Mouse (Mus musculus): ENCODE results near the gene Abcc2.
A peak's percentile ranks its signal among the peaks of the same experiment; 100 is the strongest.

The Abcc2 gene

GRCm38 (mm10) chr19:43780391-43780790, 1.6 kb upstream of the Abcc2 start:
- no peak for DNase-seq

GRCm38 (mm10) chr19:43784761-43785160, 2.8 kb downstream of the Abcc2 start:
- no peak for DNase-seq

- peak in 1 of 2 experiments; percentile 61 for DNase-seq
Observed at GRCm38 (mm10) chr19:43786249-43787026, 4.4 kb downstream of the Abcc2 start.

GRCm38 (mm10) chr19:43789817-43790216, 7.8 kb downstream of the Abcc2 start:
- DNase-seq = no peak

GRCm38 (mm10) chr19:43792537-43792936, 10.5 kb downstream of the Abcc2 start:
- DNase-seq = no peak

GRCm38 (mm10) chr19:43793951-43794350, 12.0 kb downstream of the Abcc2 start:
- no peak for DNase-seq

- no peak for DNase-seq
Observed at GRCm38 (mm10) chr19:43795511-43795910, 13.5 kb downstream of the Abcc2 start.

- DNase-seq = peak; percentile 28 to 44
Observed at GRCm38 (mm10) chr19:43797216-43797615, 15.2 kb downstream of the Abcc2 start.

GRCm38 (mm10) chr19:43801427-43802051, 19.5 kb downstream of the Abcc2 start:
- DNase-seq = no peak

GRCm38 (mm10) chr19:43803866-43804265, 21.9 kb downstream of the Abcc2 start:
- DNase-seq = no peak

- no peak for DNase-seq
Observed at GRCm38 (mm10) chr19:43809331-43809730, 27.3 kb downstream of the Abcc2 start.

GRCm38 (mm10) chr19:43811419-43811818, 29.4 kb downstream of the Abcc2 start:
- DNase-seq = no peak

GRCm38 (mm10) chr19:43813315-43813714, 31.3 kb downstream of the Abcc2 start:
- DNase-seq = peak; percentile 31 to 50

- no peak for DNase-seq
Observed at GRCm38 (mm10) chr19:43815661-43816414, 33.8 kb downstream of the Abcc2 start.

GRCm38 (mm10) chr19:43826855-43827254, 44.9 kb downstream of the Abcc2 start:
- no peak for DNase-seq

- DNase-seq = peak; percentile 66 to 88
Observed at GRCm38 (mm10) chr19:43832425-43833069, 50.6 kb downstream of the Abcc2 start.

GRCm38 (mm10) chr19:43843184-43843583, 61.2 kb downstream of the Abcc2 start:
- no peak for DNase-seq

GRCm38 (mm10) chr19:43845331-43845908, 63.4 kb downstream of the Abcc2 start:
- no peak for DNase-seq

GRCm38 (mm10) chr19:43847056-43847455, 65.1 kb downstream of the Abcc2 start:
- no peak for DNase-seq

- DNase-seq = no peak
Observed at GRCm38 (mm10) chr19:43847966-43848365, 66.0 kb downstream of the Abcc2 start.

- no peak for DNase-seq
Observed at GRCm38 (mm10) chr19:43850026-43850425, 68.0 kb downstream of the Abcc2 start.

- peak; percentile 32 to 48 for DNase-seq
Observed at GRCm38 (mm10) chr19:43851996-43852630, 70.1 kb downstream of the Abcc2 start.
